Mouse (Mus musculus) embryonic fibroblast, embryonic 13.5 days (primary cell): ENCODE results near the gene Rufy3.

ENCODE experiments used
- CTCF ChIP-seq: IDR thresholded peaks from 2 replicates; pipeline ENCODE4 v1.5.1; 2011; ENCODE audit warnings: mild to moderate bottlenecking, control low read depth, low read length, moderate library complexity, borderline replicate concordance; ENCODE audit not compliant: insufficient read depth
- POLR2A ChIP-seq: IDR thresholded peaks from 2 replicates; pipeline ENCODE4 v1.6.1; 2011; ENCODE audit warnings: low read depth, mild to moderate bottlenecking, control low read depth, low read length, moderate library complexity

DNA sequence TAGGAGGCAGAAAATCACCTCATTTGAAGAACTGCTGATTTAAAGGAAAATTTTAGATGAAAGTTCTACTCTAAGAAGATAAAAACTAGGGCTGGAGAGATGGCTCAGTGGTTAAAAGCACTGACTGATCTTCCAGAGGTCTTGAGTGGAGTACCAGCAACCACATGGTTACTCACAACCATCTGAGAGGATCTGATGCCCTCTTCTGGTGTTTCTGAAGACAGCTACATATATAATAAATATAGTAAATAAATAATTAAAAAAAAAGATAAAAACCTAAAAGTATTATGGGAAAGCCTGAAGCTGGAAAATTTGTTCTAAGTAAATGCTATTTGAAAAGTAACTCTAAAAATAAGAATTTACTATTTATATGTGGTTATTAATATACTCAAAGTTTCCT, 128.2 kb downstream of the Rufy3 start:
- TF ChIP-seq POLR2A (no peak), CTCF (no peak)
